Mouse (Mus musculus): ENCODE data around the gene Fam222b. TPM values are rescaled to one million over a fixed set of nuclear protein-coding genes. Genes with fewer than 3 reads are reported as not detected.

Gene Fam222b
- total RNA-seq, 2 experiments from 2014 or later: 28.2 to 29.6 TPM

GRCm38 (mm10) chr11:78189234-78190040, 95.0 kb downstream of the Fam222b start:
- intact Hi-C loops (cut with DNase I): loop anchor here (2.0 to 5.0 kb wide), 2 partner anchors 25 to 53 kb away; no protein-coding TSS in a partner anchor
- DNase-seq (ENCODE audit: low spot score in 2 of 2): peak; percentile 71 to 83

- intact Hi-C loops (cut with DNase I): no loop called here
- no peak for DNase-seq (ENCODE audit: low spot score in 2 of 2)
Measured at GRCm38 (mm10) chr11:78190041-78190440, 95.6 kb downstream of the Fam222b start.

- intact Hi-C loops (cut with DNase I): no loop called here
- no peak for DNase-seq (ENCODE audit: low spot score in 2 of 2)
Measured at GRCm38 (mm10) chr11:78193113-78193512, 98.7 kb downstream of the Fam222b start, which contains the start of gene Proca1. TSS of gene Proca1 (plus strand) at chr11:78193392.

- no peak for DNase-seq (ENCODE audit: low spot score in 2 of 2)
- intact Hi-C loops (cut with DNase I): no loop called here
Measured at GRCm38 (mm10) chr11:78194411-78195100, 100.1 kb downstream of the Fam222b start.

- DNase-seq (ENCODE audit: low spot score in 2 of 2): no peak
- intact Hi-C loops (cut with DNase I): no loop called here
Measured at GRCm38 (mm10) chr11:78195101-78195863, 100.8 kb downstream of the Fam222b start.

GRCm38 (mm10) chr11:78202372-78202771, 107.9 kb downstream of the Fam222b start:
- intact Hi-C loops (cut with DNase I): no loop called here

GRCm38 (mm10) chr11:78204287-78204686, 109.8 kb downstream of the Fam222b start:
- intact Hi-C loops (cut with DNase I): no loop called here
- DNase-seq (ENCODE audit: low spot score in 2 of 2): no peak

More at GRCm38 (mm10) chr11:78202372-78202771, 107.9 kb downstream of the Fam222b start:
- DNase-seq (ENCODE audit: low spot score in 2 of 2): no peak

- no peak for DNase-seq (ENCODE audit: low spot score in 2 of 2)
- intact Hi-C loops (cut with DNase I): no loop called here
Measured at GRCm38 (mm10) chr11:78205361-78206206, 111.1 kb downstream of the Fam222b start.

Small RNA genes within 50 kb of the gene (microRNA-seq; reads per million reads assigned to microRNA genes)
- gene Mir144 (10.7 to 40.1 reads per million in 2 experiments), gene Mir451a (0 reads per million in 2 experiments), gene Mir451b (0 reads per million in 2 experiments), gene Mir7653 (1.0 to 1.2 reads per million in 2 experiments)

Other genes with a start within 250 kb of the Fam222b start
- gene Pipox, start 200.6 kb upstream of the Fam222b start, total RNA-seq (2021): under 1 TPM; 0.69 to 0.96 TPM
- 100 to 1,000 TPM; 145 to 168 TPM for gene Sez6, start 163.9 kb upstream of the Fam222b start, total RNA-seq (2021)
- gene Phf12, start 111.9 kb upstream of the Fam222b start, total RNA-seq (2021): 10 to 100 TPM; 50.5 to 51.4 TPM
- gene Dhrs13, start 62.4 kb upstream of the Fam222b start, total RNA-seq (2021): 1 to 10 TPM; 7.9 to 8.9 TPM
- gene Flot2, start 56.7 kb upstream of the Fam222b start, total RNA-seq (2021): 10 to 100 TPM; 95.5 to 96.8 TPM
- 10 to 100 TPM; 18.7 to 20.3 TPM for gene Eral1, start 14.3 kb upstream of the Fam222b start, total RNA-seq (2021)
- 10 to 100 TPM; 11.3 to 12.5 TPM for gene Traf4, start 70.9 kb downstream of the Fam222b start, total RNA-seq (2021)
- 1 to 10 TPM; 3.1 to 3.2 TPM for gene Nek8, start 82.0 kb downstream of the Fam222b start, total RNA-seq (2021)
- gene Tlcd1, start 82.1 kb downstream of the Fam222b start, total RNA-seq (2021): 10 to 100 TPM; 29.2 to 30.1 TPM
- 100 to 1,000 TPM; 616 to 654 TPM for gene Rpl23a, start 88.9 kb downstream of the Fam222b start, total RNA-seq (2021)
- gene Rab34, start 93.8 kb downstream of the Fam222b start, total RNA-seq (2021): 10 to 100 TPM; 20.2 to 24.8 TPM
- gene Proca1, start 98.7 kb downstream of the Fam222b start, total RNA-seq (2021): 1 to 10 TPM; 6.2 to 6.4 TPM
- 10 to 100 TPM; 67.8 to 68.8 TPM for gene Sdf2, start 151.1 kb downstream of the Fam222b start, total RNA-seq (2021)
- 10 to 100 TPM; 92.2 to 95.8 TPM for gene Supt6, start 151.3 kb downstream of the Fam222b start, total RNA-seq (2021)
- 100 to 1,000 TPM; 179 to 197 TPM for gene 2610507B11Rik, start 167.1 kb downstream of the Fam222b start, total RNA-seq (2021)
- gene BC030499, start 196.2 kb downstream of the Fam222b start, total RNA-seq (2021): 10 to 100 TPM; 15.3 to 19.1 TPM
- gene Spag5, start 206.9 kb downstream of the Fam222b start, total RNA-seq (2021): 1 to 10 TPM; 8.0 to 8.9 TPM
- gene Aldoc, start 228.3 kb downstream of the Fam222b start, total RNA-seq (2021): 100 to 1,000 TPM; 771 to 821 TPM
- 10 to 100 TPM; 67.0 to 67.7 TPM for gene Pigs, start 233.8 kb downstream of the Fam222b start, total RNA-seq (2021)
- gene Unc119, start 248.8 kb downstream of the Fam222b start, total RNA-seq (2021): 10 to 100 TPM; 27.9 to 30.2 TPM

All from left cerebral cortex, postnatal 25 days (tissue).